16 mouse cellular contexts compared by ENCODE assay signal in genomic region chr14:73349061-73349670, GRCm38 (mm10). TPM values are rescaled to one million over a fixed set of nuclear protein-coding genes. Genes with fewer than 3 reads are reported as not detected.
A peak's percentile ranks its signal among the peaks of the same experiment; 100 is the strongest.
DNase-seq lines count a peak whose midpoint lies in the region; ATAC-seq lines count a peak whose summit lies in the region.
"Had no signal": no experiment of that assay in that cellular context is flagged by ENCODE, and none has a peak within 500 bp of the region (broad histone marks: within the 10 kb centered on the region; RNA-seq: fewer than 3 reads in every experiment).

No protein-coding gene starts in this region.

- H3K27ac ChIP-seq in lung, embryonic 16.5 days (ENCODE audit: low read length) = no peak overlapping the region
- peak overlapping the region; percentile 72 for H3K27ac ChIP-seq in kidney, embryonic 16.5 days (ENCODE audit: low read length)
- H3K27ac ChIP-seq: hindbrain, embryonic 10.5 days had no signal

- H3K27me3 ChIP-seq in lung, embryonic 16.5 days (ENCODE audit: control insufficient read depth, insufficient read depth, low read depth, low read length) = no peaks in the 10 kb centered on the region
- H3K27me3 ChIP-seq in kidney, embryonic 16.5 days (ENCODE audit: insufficient read depth, low read length) = no peaks in the 10 kb centered on the region
- H3K27me3 ChIP-seq: heart, embryonic 13.5 days had no signal

- no peaks in the 10 kb centered on the region for H3K9me3 ChIP-seq in lung, embryonic 16.5 days (ENCODE audit: control insufficient read depth, low read length)
- H3K9me3 ChIP-seq in kidney, embryonic 16.5 days (ENCODE audit: low read length) = no peaks in the 10 kb centered on the region
- H3K9me3 ChIP-seq: heart, embryonic 13.5 days; hindbrain, embryonic 10.5 days had no signal

- no peaks in the 10 kb centered on the region for H3K36me3 ChIP-seq in lung, embryonic 16.5 days (ENCODE audit: control insufficient read depth, insufficient read depth, low read length)
- H3K36me3 ChIP-seq in kidney, embryonic 16.5 days (ENCODE audit: insufficient read depth, low read length) = peaks cover 3% of the 10 kb centered on the region; the same call in 1 of the 2 replicates
- H3K36me3 ChIP-seq: hindbrain, embryonic 10.5 days had no signal

- peak; percentile 15 for DNase-seq in embryo, embryonic 11 days
- DNase-seq in embryo, embryonic 10 days (ENCODE audit: low spot score) = no peak
- no peak for DNase-seq in lung, postnatal 36 days
- peak; percentile 53 for DNase-seq in thymus, postnatal 14 days
- DNase-seq in adrenal gland, postnatal 25 days = no peak
- no peak for DNase-seq in left cerebral cortex, adult 8-10 months (ENCODE audit: low spot score in 2 of 2)
- DNase-seq: cerebellum, postnatal 25 days; gastrocnemius, postnatal 10 days; lung, postnatal 10 days; midbrain, embryonic 14.5 days; right cerebral cortex, postnatal 4 days had no signal

- H3K4me1 ChIP-seq in lung, embryonic 16.5 days (replicated peaks; ENCODE audit: control insufficient read depth, insufficient read depth, low read length) = peaks cover 6% of the 10 kb centered on the region
- peaks cover 15% of the 10 kb centered on the region for H3K4me1 ChIP-seq in kidney, embryonic 16.5 days (ENCODE audit: insufficient read depth, low read length)

- H3K4me2 ChIP-seq in lung, embryonic 16.5 days (ENCODE audit: low read depth, low read length) = no peak overlapping the region
- H3K4me2 ChIP-seq in kidney, embryonic 16.5 days (replicated peaks; ENCODE audit: low read depth, low read length) = no peak overlapping the region
- H3K4me2 ChIP-seq: heart, embryonic 13.5 days had no signal

- no peak overlapping the region for H3K4me3 ChIP-seq in lung, embryonic 16.5 days (ENCODE audit: low read length)
- H3K4me3 ChIP-seq in kidney, embryonic 16.5 days (ENCODE audit: low read length) = no peak overlapping the region
- H3K4me3 ChIP-seq: heart, embryonic 13.5 days; hindbrain, embryonic 10.5 days had no signal

- 53% methylated on average over 7 of the region's 7 CpGs for WGBS in lung, embryonic 16.5 days
- 43% methylated on average over 7 of the region's 7 CpGs for WGBS in kidney, embryonic 16.5 days

- H3K9ac ChIP-seq in lung, embryonic 16.5 days (ENCODE audit: low read length) = no peak overlapping the region
- no peak overlapping the region for H3K9ac ChIP-seq in kidney, embryonic 16.5 days (replicated peaks; ENCODE audit: low read length)
- H3K9ac ChIP-seq: heart, embryonic 13.5 days had no signal

- ATAC-seq in lung, embryonic 16.5 days (ENCODE audit: low read depth) = 0 out of 2 replicates have a peak, but pooled peaks have one; percentile 16
- peak; percentile 29; the same call in 1 of the 2 replicates for ATAC-seq in kidney, embryonic 16.5 days (ENCODE audit: low FRiP score, low TSS enrichment)
- ATAC-seq: forebrain, embryonic 16.5 days had no signal

RNA-seq across cellular contexts. Expression of gene Rb1, which starts 23.5 kb away (rescaled TPM):
- 14.4 and 15.6 TPM in 2 replicates for polyA plus RNA-seq in lung, embryonic 16.5 days (2015; fragmentation: Nextera tagmentation; extraction: Ambion mirVana)
- polyA plus RNA-seq in kidney, embryonic 16.5 days (2015; fragmentation: Nextera tagmentation; extraction: Ambion mirVana) = 25.4 and 28.1 TPM in 2 replicates
- 19.8 and 21.3 TPM in 2 replicates for total RNA-seq in adrenal gland, postnatal 25 days (2021)
- 10 to 100 TPM; 24.2 to 33.1 (median 29.2) TPM for total RNA-seq in left cerebral cortex, adult 8-10 months (2022)

RNA-seq across cellular contexts. Expression of gene Itm2b, which starts 35.9 kb away (rescaled TPM):
- polyA plus RNA-seq in lung, embryonic 16.5 days (2015; fragmentation: Nextera tagmentation; extraction: Ambion mirVana) = 1,001 and 1,063 TPM in 2 replicates
- 1,091 and 1,137 TPM in 2 replicates for polyA plus RNA-seq in kidney, embryonic 16.5 days (2015; fragmentation: Nextera tagmentation; extraction: Ambion mirVana)
- total RNA-seq in adrenal gland, postnatal 25 days (2021) = 881 and 1,010 TPM in 2 replicates
- 100 to 1,000 TPM; 726 to 856 (median 801) TPM for total RNA-seq in left cerebral cortex, adult 8-10 months (2022)

Comparison
In these comparisons a context has a peak if more than half of its experiments do, and no peak if none do; other contexts are left out.
1. DNase-seq: peak in embryo, embryonic 11 days (single experiment) and thymus, postnatal 14 days (single experiment); none in embryo, embryonic 10 days (single experiment), lung, postnatal 36 days (single experiment), adrenal gland, postnatal 25 days (single experiment) and left cerebral cortex, adult 8-10 months (0 of 2).